Mouse (Mus musculus): ENCODE measurements around the gene Fkbp6. TPM values are rescaled to one million over a fixed set of nuclear protein-coding genes. Genes with fewer than 3 reads are reported as not detected.
A peak's percentile ranks its signal among the peaks of the same experiment; 100 is the strongest.

Fkbp6 gene
- polyA plus RNA-seq, 1 experiment from 2014 or later, result not detected

GRCm38 (mm10) chr5:135316177-135316576, 33.7 kb downstream of the Fkbp6 start:
- Histone ChIP-seq H3K9ac (ENCODE audit: low read depth, low read length) (no peak overlapping the region), H3K36me3 (ENCODE audit: control insufficient read depth, insufficient read depth, low read length) (no peaks in the 10 kb centered on the region), H3K27me3 (replicated peaks; ENCODE audit: control insufficient read depth, insufficient read depth, low read length) (no peaks in the 10 kb centered on the region), H3K4me3 (ENCODE audit: low read depth, low read length) (no peak overlapping the region), H3K4me1 (ENCODE audit: control insufficient read depth, insufficient read depth, low read length) (no peaks in the 10 kb centered on the region), H3K4me2 (ENCODE audit: low read depth, low read length) (no peak overlapping the region), H3K9me3 (ENCODE audit: control insufficient read depth, low read length) (no peaks in the 10 kb centered on the region), H3K27ac (replicated peaks; ENCODE audit: low read depth, low read length) (no peak overlapping the region)
- ATAC-seq (ENCODE audit: low read depth) (no peak), DNase-seq (ENCODE audit: low spot score) (no peak)
- 82% methylated on average over 3 of the region's 3 CpGs for WGBS

GRCm38 (mm10) chr5:135306321-135306965, 43.4 kb downstream of the Fkbp6 start:
- Histone ChIP-seq H3K9me3 (ENCODE audit: control insufficient read depth, low read length) (no peaks in the 10 kb centered on the region), H3K4me3 (ENCODE audit: low read depth, low read length) (no peak overlapping the region), H3K4me2 (ENCODE audit: low read depth, low read length) (no peak overlapping the region), H3K36me3 (ENCODE audit: control insufficient read depth, insufficient read depth, low read length) (no peaks in the 10 kb centered on the region), H3K27ac (replicated peaks; ENCODE audit: low read depth, low read length) (no peak overlapping the region), H3K9ac (ENCODE audit: low read depth, low read length) (no peak overlapping the region), H3K4me1 (ENCODE audit: control insufficient read depth, insufficient read depth, low read length) (no peaks in the 10 kb centered on the region), H3K27me3 (replicated peaks; ENCODE audit: control insufficient read depth, insufficient read depth, low read length) (no peaks in the 10 kb centered on the region)
- 44% methylated on average over 10 of the region's 10 CpGs for WGBS
- DNase-seq (ENCODE audit: low spot score) (no peak), ATAC-seq (ENCODE audit: low read depth) (no peak)

- Histone ChIP-seq H3K27ac (replicated peaks; ENCODE audit: low read depth, low read length) (no peak overlapping the region), H3K27me3 (replicated peaks; ENCODE audit: control insufficient read depth, insufficient read depth, low read length) (no peaks in the 10 kb centered on the region), H3K36me3 (ENCODE audit: control insufficient read depth, insufficient read depth, low read length) (no peaks in the 10 kb centered on the region), H3K4me2 (ENCODE audit: low read depth, low read length) (no peak overlapping the region), H3K9me3 (ENCODE audit: control insufficient read depth, low read length) (no peaks in the 10 kb centered on the region), H3K4me1 (ENCODE audit: control insufficient read depth, insufficient read depth, low read length) (no peaks in the 10 kb centered on the region), H3K4me3 (ENCODE audit: low read depth, low read length) (no peak overlapping the region), H3K9ac (ENCODE audit: low read depth, low read length) (no peak overlapping the region)
- 72% methylated on average over 3 of the region's 3 CpGs for WGBS
- no peak for DNase-seq (ENCODE audit: low spot score)
- ATAC-seq (ENCODE audit: low read depth), result no peak
Measured at GRCm38 (mm10) chr5:135302454-135302853, 47.4 kb downstream of the Fkbp6 start.

- Histone ChIP-seq H3K4me2 (ENCODE audit: low read depth, low read length) (no peak overlapping the region), H3K9ac (ENCODE audit: low read depth, low read length) (no peak overlapping the region), H3K27me3 (replicated peaks; ENCODE audit: control insufficient read depth, insufficient read depth, low read length) (no peaks in the 10 kb centered on the region), H3K4me1 (ENCODE audit: control insufficient read depth, insufficient read depth, low read length) (no peaks in the 10 kb centered on the region), H3K36me3 (ENCODE audit: control insufficient read depth, insufficient read depth, low read length) (no peaks in the 10 kb centered on the region), H3K27ac (replicated peaks; ENCODE audit: low read depth, low read length) (no peak overlapping the region), H3K4me3 (ENCODE audit: low read depth, low read length) (no peak overlapping the region), H3K9me3 (ENCODE audit: control insufficient read depth, low read length) (no peaks in the 10 kb centered on the region)
- ATAC-seq (ENCODE audit: low read depth) (no peak), DNase-seq (ENCODE audit: low spot score) (no peak)
- WGBS, result 25% methylated on average over 3 of the region's 3 CpGs
Measured at GRCm38 (mm10) chr5:135301916-135302315, 47.9 kb downstream of the Fkbp6 start.

- WGBS, result 75% methylated on average over 2 of the region's 2 CpGs
- peak; percentile 47; the same call in 1 of the 2 replicates for ATAC-seq (ENCODE audit: low read depth)
Measured at GRCm38 (mm10) chr5:135292001-135292400, 57.8 kb downstream of the Fkbp6 start.

GRCm38 (mm10) chr5:135291193-135291592, 58.7 kb downstream of the Fkbp6 start:
- Histone ChIP-seq H3K9me3 (ENCODE audit: control insufficient read depth, low read length) (no peaks in the 10 kb centered on the region), H3K4me3 (ENCODE audit: low read depth, low read length) (no peak overlapping the region), H3K4me2 (ENCODE audit: low read depth, low read length) (no peak overlapping the region), H3K9ac (ENCODE audit: low read depth, low read length) (no peak overlapping the region), H3K4me1 (ENCODE audit: control insufficient read depth, insufficient read depth, low read length) (no peaks in the 10 kb centered on the region), H3K36me3 (ENCODE audit: control insufficient read depth, insufficient read depth, low read length) (no peaks in the 10 kb centered on the region), H3K27me3 (replicated peaks; ENCODE audit: control insufficient read depth, insufficient read depth, low read length) (no peaks in the 10 kb centered on the region), H3K27ac (replicated peaks; ENCODE audit: low read depth, low read length) (no peak overlapping the region)
- ATAC-seq (ENCODE audit: low read depth) (peak; percentile 51; the same call in 1 of the 2 replicates), DNase-seq (ENCODE audit: low spot score) (peak; percentile 23)
- WGBS, result 31% methylated on average over 4 of the region's 4 CpGs

More at GRCm38 (mm10) chr5:135292001-135292400, 57.8 kb downstream of the Fkbp6 start:
- Histone ChIP-seq H3K4me3 (ENCODE audit: low read depth, low read length) (no peak overlapping the region), H3K36me3 (ENCODE audit: control insufficient read depth, insufficient read depth, low read length) (no peaks in the 10 kb centered on the region), H3K27me3 (replicated peaks; ENCODE audit: control insufficient read depth, insufficient read depth, low read length) (no peaks in the 10 kb centered on the region), H3K27ac (replicated peaks; ENCODE audit: low read depth, low read length) (no peak overlapping the region), H3K9me3 (ENCODE audit: control insufficient read depth, low read length) (no peaks in the 10 kb centered on the region), H3K4me2 (ENCODE audit: low read depth, low read length) (no peak overlapping the region), H3K9ac (ENCODE audit: low read depth, low read length) (no peak overlapping the region), H3K4me1 (ENCODE audit: control insufficient read depth, insufficient read depth, low read length) (no peaks in the 10 kb centered on the region)
- no peak for DNase-seq (ENCODE audit: low spot score)

GRCm38 (mm10) chr5:135290703-135291102, 59.1 kb downstream of the Fkbp6 start:
- WGBS, result 77% methylated on average over 6 of the region's 6 CpGs
- DNase-seq (ENCODE audit: low spot score), result no peak

GRCm38 (mm10) chr5:135286926-135287325, 62.9 kb downstream of the Fkbp6 start:
- Histone ChIP-seq H3K4me1 (ENCODE audit: control insufficient read depth, insufficient read depth, low read length) (no peaks in the 10 kb centered on the region), H3K4me2 (ENCODE audit: low read depth, low read length) (no peak overlapping the region), H3K27me3 (replicated peaks; ENCODE audit: control insufficient read depth, insufficient read depth, low read length) (no peaks in the 10 kb centered on the region), H3K9ac (ENCODE audit: low read depth, low read length) (no peak overlapping the region), H3K4me3 (ENCODE audit: low read depth, low read length) (no peak overlapping the region), H3K9me3 (ENCODE audit: control insufficient read depth, low read length) (no peaks in the 10 kb centered on the region), H3K27ac (replicated peaks; ENCODE audit: low read depth, low read length) (no peak overlapping the region), H3K36me3 (ENCODE audit: control insufficient read depth, insufficient read depth, low read length) (no peaks in the 10 kb centered on the region)
- DNase-seq (ENCODE audit: low spot score) (no peak), ATAC-seq (ENCODE audit: low read depth) (no peak)
- WGBS, result 76% methylated on average over 5 of the region's 5 CpGs

More at GRCm38 (mm10) chr5:135290703-135291102, 59.1 kb downstream of the Fkbp6 start:
- no peak overlapping the region for H3K4me2 ChIP-seq (ENCODE audit: low read depth, low read length)
- no peaks in the 10 kb centered on the region for H3K36me3 ChIP-seq (ENCODE audit: control insufficient read depth, insufficient read depth, low read length)
- ATAC-seq (ENCODE audit: low read depth), result no peak
- no peak overlapping the region for H3K4me3 ChIP-seq (ENCODE audit: low read depth, low read length)
- H3K4me1 ChIP-seq (ENCODE audit: control insufficient read depth, insufficient read depth, low read length), result no peaks in the 10 kb centered on the region
- no peak overlapping the region for H3K9ac ChIP-seq (ENCODE audit: low read depth, low read length)
- H3K27me3 ChIP-seq (replicated peaks; ENCODE audit: control insufficient read depth, insufficient read depth, low read length), result no peaks in the 10 kb centered on the region
- no peak overlapping the region for H3K27ac ChIP-seq (replicated peaks; ENCODE audit: low read depth, low read length)
- H3K9me3 ChIP-seq (ENCODE audit: control insufficient read depth, low read length), result no peaks in the 10 kb centered on the region

GRCm38 (mm10) chr5:135286185-135286584, 63.7 kb downstream of the Fkbp6 start:
- Histone ChIP-seq H3K4me1 (ENCODE audit: control insufficient read depth, insufficient read depth, low read length) (no peaks in the 10 kb centered on the region), H3K4me2 (ENCODE audit: low read depth, low read length) (no peak overlapping the region), H3K9me3 (ENCODE audit: control insufficient read depth, low read length) (no peaks in the 10 kb centered on the region), H3K27me3 (replicated peaks; ENCODE audit: control insufficient read depth, insufficient read depth, low read length) (no peaks in the 10 kb centered on the region), H3K9ac (ENCODE audit: low read depth, low read length) (no peak overlapping the region), H3K36me3 (ENCODE audit: control insufficient read depth, insufficient read depth, low read length) (no peaks in the 10 kb centered on the region), H3K27ac (replicated peaks; ENCODE audit: low read depth, low read length) (no peak overlapping the region), H3K4me3 (ENCODE audit: low read depth, low read length) (no peak overlapping the region)
- ATAC-seq (ENCODE audit: low read depth), result peak; percentile 84
- WGBS, result 4% methylated on average over 6 of the region's 6 CpGs
- peak; percentile 82 for DNase-seq (ENCODE audit: low spot score)
